Mouse (Mus musculus) heart, embryonic 16.5 days (tissue): ENCODE results near the gene Cd79a. TPM values are rescaled to one million over a fixed set of nuclear protein-coding genes. Genes with fewer than 3 reads are reported as not detected.

Experiments used
- ATAC-seq: fragments of 200-750 bp; cut with Nextera tagmentation; replicated peaks from 2 replicates; pipeline ENCODE4 v1.8.0; 2017; ENCODE audit warnings: moderate number of reproducible peaks; ENCODE audit not compliant: insufficient read depth, low FRiP score; ENCODE audit errors: extremely low read depth
- H3K27ac ChIP-seq: fragments of 300-500 bp; sonication (generic); 2 replicates; pipeline ENCODE4 v1.5.1; 2014; ENCODE audit warnings: mild to moderate bottlenecking, low read length, control low read depth, moderate library complexity
- H3K27me3 ChIP-seq: fragments of 300-500 bp; sonication (generic); 2 replicates; pipeline ENCODE4 v1.6.1; 2014; ENCODE audit warnings: low read length, mixed read lengths; ENCODE audit not compliant: control insufficient read depth, insufficient read depth
- H3K36me3 ChIP-seq: fragments of 300-500 bp; sonication (generic); 2 replicates; pipeline ENCODE4 v1.6.1; 2014; ENCODE audit not compliant: control insufficient read depth, insufficient read depth
- H3K4me1 ChIP-seq: fragments of 300-500 bp; sonication (generic); 2 replicates; pipeline ENCODE4 v1.6.1; 2014; ENCODE audit warnings: low read length, mixed read lengths; ENCODE audit not compliant: control insufficient read depth, insufficient read depth
- H3K4me2 ChIP-seq: fragments of 300-500 bp; sonication (generic); 2 replicates; pipeline ENCODE4 v1.6.1; 2014; ENCODE audit warnings: low read depth, mild to moderate bottlenecking, control low read depth, low read length
- H3K4me3 ChIP-seq: fragments of 300-500 bp; sonication (generic); 2 replicates; pipeline ENCODE4 v1.5.1; 2014; ENCODE audit warnings: mild to moderate bottlenecking, control low read depth, low read length
- H3K9ac ChIP-seq: fragments of 300-500 bp; sonication (generic); 2 replicates; pipeline ENCODE4 v1.6.1; 2014; ENCODE audit warnings: low read length, control low read depth
- H3K9me3 ChIP-seq: fragments of 300-500 bp; sonication (generic); replicated peaks from 2 replicates; pipeline ENCODE4 v1.6.1; 2016; ENCODE audit warnings: low read length; ENCODE audit not compliant: control insufficient read depth
- WGBS: fragments of 180-500 bp; shearing (Covaris S2); extraction: QIAGEN DNeasy Blood & Tissue Kit; methylation state at CpG from one replicate; pipeline ENCODE4 v1.1.7; 2014; 5-methylcytosine and 5-hydroxymethylcytosine counted together
- polyA plus RNA-seq: library from polyadenylated mRNA; unstranded; fragments of >200 nt; fragmentation: Nextera tagmentation; extraction: Ambion mirVana; gene quantifications from 2 replicates; pipeline ENCODE4 v1.2.1, GENCODE M21; 2015

The Cd79a gene
- polyA plus RNA-seq = 0.36 and 0.38 TPM in 2 replicates

- Histone ChIP-seq H3K36me3 (no peaks in the 10 kb centered on the region), H3K4me1 (peaks cover 6% of the 10 kb centered on the region), H3K4me2 (no peak within 1 kb of the TSS), H3K9ac (no peak within 1 kb of the TSS), H3K27ac (no peak within 1 kb of the TSS), H3K27me3 (no peaks in the 10 kb centered on the region), H3K9me3 (no peaks in the 10 kb centered on the region), H3K4me3 (no peak within 1 kb of the TSS)
- no peak for ATAC-seq
- WGBS = 57% methylated on average over 12 of the region's 12 CpGs
Observed at GRCm38 (mm10) chr7:24897224-24897623, at the start of gene Cd79a. Cd79a (plus strand) TSS chr7:24897381.

- WGBS = 8% methylated on average over 5 of the region's 5 CpGs
- Histone ChIP-seq H3K4me2 (no peak overlapping the region), H3K27ac (no peak overlapping the region)
Observed at GRCm38 (mm10) chr7:24850162-24850561, 47.0 kb upstream of the Cd79a start.

GRCm38 (mm10) chr7:24850899-24851303, 46.3 kb upstream of the Cd79a start:
- WGBS = 23% methylated on average over 6 of the region's 6 CpGs
- no peak overlapping the region for H3K4me2 ChIP-seq

More at GRCm38 (mm10) chr7:24850162-24850561, 47.0 kb upstream of the Cd79a start:
- ATAC-seq = no peak
- Histone ChIP-seq H3K9me3 (no peaks in the 10 kb centered on the region), H3K27me3 (no peaks in the 10 kb centered on the region), H3K4me3 (no peak overlapping the region), H3K36me3 (no peaks in the 10 kb centered on the region), H3K4me1 (no peaks in the 10 kb centered on the region), H3K9ac (no peak overlapping the region)

GRCm38 (mm10) chr7:24851596-24852325, 45.4 kb upstream of the Cd79a start:
- WGBS = 79% methylated on average over 5 of the region's 5 CpGs
- Histone ChIP-seq H3K27me3 (no peaks in the 10 kb centered on the region), H3K4me1 (no peaks in the 10 kb centered on the region), H3K4me3 (no peak overlapping the region), H3K9me3 (no peaks in the 10 kb centered on the region), H3K4me2 (no peak overlapping the region), H3K36me3 (no peaks in the 10 kb centered on the region), H3K27ac (no peak overlapping the region), H3K9ac (no peak overlapping the region)
- ATAC-seq = no peak

More at GRCm38 (mm10) chr7:24850899-24851303, 46.3 kb upstream of the Cd79a start:
- H3K9ac ChIP-seq = no peak overlapping the region
- H3K36me3 ChIP-seq = no peaks in the 10 kb centered on the region
- no peak overlapping the region; the same call in 1 of the 2 replicates for H3K27ac ChIP-seq
- H3K4me3 ChIP-seq = no peak overlapping the region
- H3K9me3 ChIP-seq = no peaks in the 10 kb centered on the region
- H3K27me3 ChIP-seq = no peaks in the 10 kb centered on the region
- no peaks in the 10 kb centered on the region for H3K4me1 ChIP-seq
- ATAC-seq = 0 out of 2 replicates have a peak, but pooled peaks have one; percentile 14

GRCm38 (mm10) chr7:24852557-24853232, 44.5 kb upstream of the Cd79a start:
- 72% methylated on average over 8 of the region's 8 CpGs for WGBS
- H3K9ac ChIP-seq = no peak overlapping the region
- no peaks in the 10 kb centered on the region for H3K36me3 ChIP-seq
- no peak overlapping the region for H3K4me3 ChIP-seq
- no peaks in the 10 kb centered on the region for H3K27me3 ChIP-seq
- H3K4me1 ChIP-seq = no peaks in the 10 kb centered on the region
- H3K27ac ChIP-seq = no peak overlapping the region
- no peak overlapping the region for H3K4me2 ChIP-seq
- no peak for ATAC-seq
- no peaks in the 10 kb centered on the region for H3K9me3 ChIP-seq

- Histone ChIP-seq H3K27ac (no peak overlapping the region), H3K9me3 (no peaks in the 10 kb centered on the region), H3K9ac (no peak overlapping the region), H3K4me2 (no peak overlapping the region), H3K4me3 (no peak overlapping the region), H3K4me1 (no peaks in the 10 kb centered on the region), H3K36me3 (no peaks in the 10 kb centered on the region), H3K27me3 (no peaks in the 10 kb centered on the region)
- ATAC-seq = no peak
Observed at GRCm38 (mm10) chr7:24853233-24853563, 44.0 kb upstream of the Cd79a start.

GRCm38 (mm10) chr7:24853695-24854094, 43.5 kb upstream of the Cd79a start:
- 25% methylated on average over 7 of the region's 7 CpGs for WGBS
- H3K4me1 ChIP-seq = no peaks in the 10 kb centered on the region
- no peak for ATAC-seq
- no peaks in the 10 kb centered on the region for H3K9me3 ChIP-seq
- H3K27me3 ChIP-seq = no peaks in the 10 kb centered on the region
- no peaks in the 10 kb centered on the region for H3K36me3 ChIP-seq
- no peak overlapping the region for H3K4me3 ChIP-seq
- H3K4me2 ChIP-seq = no peak overlapping the region
- no peak overlapping the region for H3K27ac ChIP-seq
- no peak overlapping the region for H3K9ac ChIP-seq

DNA sequence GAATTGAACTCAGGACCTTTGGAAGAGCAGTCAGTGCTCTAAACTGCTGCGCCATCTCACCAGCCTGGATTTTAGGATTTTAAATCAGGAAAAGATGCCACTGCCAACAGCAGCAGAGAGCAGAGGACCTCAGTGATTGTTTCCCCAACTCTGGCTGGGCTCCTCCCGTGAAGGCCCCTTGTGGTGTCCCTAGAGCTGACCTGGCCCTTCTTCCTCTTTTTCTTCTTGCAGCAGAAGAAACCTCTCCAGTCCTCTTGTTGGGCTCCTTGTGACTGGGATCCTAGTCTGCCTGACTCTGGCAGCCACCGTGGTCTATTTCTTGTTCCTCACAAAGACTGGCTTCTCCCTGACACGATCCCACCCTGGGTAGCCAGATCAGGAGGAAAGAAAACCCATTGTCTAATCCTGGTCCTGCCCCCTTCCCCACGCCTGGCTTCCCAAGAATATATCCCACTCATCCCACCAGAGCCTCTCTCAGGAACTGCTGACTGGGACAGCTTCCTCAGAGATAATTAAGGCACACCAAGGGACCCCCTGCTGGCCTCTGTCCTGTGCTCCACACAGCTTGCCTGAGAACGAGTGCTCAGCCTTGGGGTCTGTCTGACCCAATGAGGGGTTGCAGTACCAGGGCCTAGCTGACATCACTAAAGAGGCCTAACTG, 40.6 kb upstream of the Cd79a start:
- no peak for ATAC-seq
- Histone ChIP-seq H3K4me3 (no peak overlapping the region), H3K9me3 (no peaks in the 10 kb centered on the region), H3K9ac (no peak overlapping the region), H3K36me3 (no peaks in the 10 kb centered on the region), H3K4me1 (no peaks in the 10 kb centered on the region), H3K27ac (no peak overlapping the region), H3K4me2 (no peak overlapping the region), H3K27me3 (no peaks in the 10 kb centered on the region)
- 43% methylated on average over 6 of the region's 6 CpGs for WGBS

GRCm38 (mm10) chr7:24859234-24859633, 37.9 kb upstream of the Cd79a start:
- no peak for ATAC-seq
- H3K36me3 ChIP-seq = no peaks in the 10 kb centered on the region
- no peaks in the 10 kb centered on the region for H3K4me1 ChIP-seq
- no peaks in the 10 kb centered on the region for H3K9me3 ChIP-seq
- no peaks in the 10 kb centered on the region for H3K27me3 ChIP-seq
- H3K9ac ChIP-seq = no peak overlapping the region
- H3K4me2 ChIP-seq = no peak overlapping the region
- no peak overlapping the region for H3K27ac ChIP-seq
- no peak overlapping the region for H3K4me3 ChIP-seq
- 73% methylated on average over 5 of the region's 5 CpGs for WGBS
